Mouse (Mus musculus): ENCODE measurements around the gene Xlr5a.
"Not testable (repeated sequence)": the region's sequence is repeated elsewhere in the genome, so short reads cannot be mapped to it uniquely, and the experiment has no call there.

Gene Xlr5a

DNA sequence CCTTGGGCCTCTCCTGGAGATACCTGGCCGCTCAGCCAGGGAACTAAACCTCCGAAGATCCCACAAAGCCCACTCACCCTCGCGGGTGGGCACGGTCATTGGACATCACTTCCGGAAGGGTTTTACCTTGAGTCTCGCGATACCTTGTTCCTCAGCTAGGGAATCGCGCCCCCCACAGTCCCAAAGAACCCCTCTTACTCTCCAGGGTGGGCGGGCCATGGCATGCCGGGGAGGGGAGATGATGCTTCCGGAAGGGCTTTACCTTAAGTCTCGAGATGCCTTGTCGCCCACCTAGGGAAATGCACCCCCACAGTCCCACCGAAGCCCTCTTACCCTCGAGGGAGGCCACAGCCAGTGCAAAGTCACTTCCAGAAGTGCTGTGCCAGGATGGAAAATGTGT, at the start of gene Xlr5a, which contains the start of gene Xlr5c:
Xlr5a (minus strand) TSS at position 101 of the 400 bp plus-strand sequence.
Xlr5c (minus strand) TSS at position 101 of the 400 bp plus-strand sequence.
- DNase-seq (ENCODE audit: low read depth): not testable (repeated sequence)

DNA sequence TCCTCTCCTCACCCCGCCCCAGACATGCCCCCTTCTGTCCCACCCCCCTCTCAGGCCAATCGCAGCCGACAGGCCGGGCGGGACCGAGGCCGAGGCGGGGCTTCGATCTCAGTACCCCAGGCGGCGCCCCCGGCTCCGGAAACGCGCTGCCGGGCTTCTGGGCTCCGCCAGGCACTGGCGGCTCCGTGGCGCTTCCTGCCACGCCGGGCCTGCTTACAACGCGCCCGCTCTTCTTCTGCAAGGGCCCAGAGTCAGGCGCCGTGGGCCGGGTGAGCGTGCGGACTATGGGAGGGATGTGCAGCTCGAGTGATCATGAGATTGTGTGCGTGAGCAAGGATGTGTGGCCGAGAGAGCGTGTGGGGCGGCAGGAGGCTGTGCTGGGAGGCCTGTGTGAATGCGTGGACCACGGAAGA, 49.7 kb upstream of the Xlr5a start, which contains the start of gene Zfp275:
Zfp275 (plus strand) TSS at position 139 of the 413 bp plus-strand sequence.
- no peak for DNase-seq (ENCODE audit: low read depth)

DNA sequence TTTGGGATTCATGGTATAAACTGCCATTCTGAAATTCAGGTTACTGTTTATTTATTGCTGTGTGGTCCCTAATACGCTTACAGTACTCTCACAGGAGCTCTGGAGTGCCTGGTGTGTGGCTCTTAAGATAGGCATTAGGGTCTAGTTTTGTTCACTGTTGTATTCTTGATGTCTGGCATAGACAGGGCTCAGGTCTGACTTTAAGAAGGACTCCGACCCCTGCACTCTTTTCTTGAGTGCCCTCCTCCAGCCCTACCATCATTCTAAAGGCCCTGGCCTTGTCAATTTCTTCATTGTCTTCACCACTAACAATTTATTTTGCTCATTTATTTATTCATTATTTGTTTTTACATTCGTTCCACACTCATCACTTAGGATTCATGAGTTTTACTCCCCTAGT, 49.3 kb upstream of the Xlr5a start:
- no peak for DNase-seq (ENCODE audit: low read depth)

DNA sequence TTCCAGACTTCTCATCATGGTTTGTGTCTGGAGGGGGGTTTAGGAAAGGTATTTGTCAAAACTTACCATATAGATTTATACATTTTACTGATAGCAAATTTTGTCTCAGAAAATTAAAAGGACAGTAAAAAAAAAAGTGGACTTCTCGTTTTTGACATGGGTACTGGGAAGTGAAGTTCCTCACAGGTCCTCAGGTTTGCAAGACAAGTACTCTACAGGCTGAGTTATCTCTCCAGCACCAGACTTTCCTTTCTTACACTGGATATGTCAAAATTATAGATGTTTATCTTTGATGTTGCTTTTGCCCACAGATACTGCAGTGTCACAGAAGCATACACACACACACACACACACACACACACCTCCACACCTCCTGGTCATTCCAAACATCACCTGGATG, 48.7 kb upstream of the Xlr5a start:
- DNase-seq (ENCODE audit: low read depth): no peak

DNA sequence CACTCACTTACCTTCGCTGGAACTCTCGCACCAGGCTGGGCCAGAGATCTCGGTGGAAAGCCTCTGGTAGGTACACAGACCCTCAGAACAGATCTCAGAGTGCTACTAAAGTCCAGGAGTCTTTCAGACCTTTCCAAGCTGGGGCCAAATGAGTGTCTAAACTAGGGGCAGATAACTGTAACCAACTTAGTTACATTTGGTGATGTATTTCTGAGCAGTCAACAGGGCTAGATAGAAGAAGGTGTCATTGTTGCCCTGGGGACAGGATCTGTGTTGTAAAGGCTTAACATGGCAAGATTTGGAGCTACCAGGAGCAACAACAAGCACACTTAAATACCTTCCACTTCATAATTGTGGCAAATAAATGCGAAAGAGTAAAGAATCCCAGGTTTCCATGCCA, 44.0 kb upstream of the Xlr5a start, which contains the start of gene Gm45015:
Gm45015 (minus strand) TSS at position 101 of the 400 bp plus-strand sequence.
- no peak for DNase-seq (ENCODE audit: low read depth)

DNA sequence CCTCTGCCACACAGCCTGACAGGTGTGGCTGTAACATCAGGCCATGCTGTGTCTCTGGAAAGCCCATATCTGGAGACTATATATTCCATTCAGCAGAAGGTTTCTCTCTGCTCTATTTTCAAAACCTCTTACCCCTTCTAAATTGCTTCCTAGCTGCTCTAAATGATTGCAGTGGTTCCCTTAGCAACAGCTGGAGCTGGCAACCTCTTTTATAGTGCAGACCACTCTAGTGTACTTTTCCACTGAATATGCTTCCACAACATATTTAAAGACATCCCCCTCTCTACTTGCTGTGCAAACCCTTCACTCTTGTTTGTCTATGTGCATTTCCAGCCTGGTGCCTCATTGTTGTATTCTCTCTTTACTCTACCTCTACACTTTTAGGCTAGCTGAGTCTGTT, 40.8 kb upstream of the Xlr5a start:
- no peak for DNase-seq (ENCODE audit: low read depth)

DNA sequence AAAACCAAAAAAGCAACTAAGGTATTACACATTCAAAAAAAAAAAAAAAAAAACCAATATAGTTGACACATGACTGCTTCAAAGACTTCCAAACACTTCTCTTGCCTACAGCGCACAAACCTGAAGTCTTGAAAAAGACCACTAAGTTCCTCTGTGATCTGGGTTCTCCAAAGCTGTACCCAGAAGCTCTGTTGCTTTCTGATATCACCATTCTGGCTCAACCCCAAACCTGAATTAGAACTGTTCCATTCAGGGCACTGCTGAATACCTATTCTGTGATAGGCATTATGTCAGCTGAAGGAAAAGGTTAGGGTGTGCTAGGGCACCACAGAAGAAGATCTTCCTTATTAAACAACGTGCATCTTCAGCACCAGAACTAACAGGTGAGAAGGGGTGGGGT, 34.4 kb upstream of the Xlr5a start:
- DNase-seq (ENCODE audit: low read depth): no peak

DNA sequence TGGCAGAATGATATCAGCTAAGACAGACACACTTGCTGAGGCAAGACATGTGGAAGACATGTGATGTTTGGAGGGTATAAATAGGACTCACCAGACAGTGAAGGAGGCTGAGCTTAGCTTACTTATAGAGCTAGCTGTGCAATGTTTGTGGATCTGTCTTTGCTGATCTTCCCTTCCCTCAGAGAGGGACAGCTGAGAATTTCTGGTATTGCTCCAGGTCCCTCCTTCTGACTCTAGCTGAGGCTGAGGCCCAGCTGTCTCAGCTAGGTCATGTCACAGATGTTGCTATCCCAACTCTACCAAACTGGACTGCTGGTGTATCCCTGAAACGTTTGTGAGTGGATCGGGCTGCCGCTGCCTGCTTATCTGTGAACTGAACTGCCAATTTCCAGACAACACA, 28.3 kb upstream of the Xlr5a start:
- no peak for DNase-seq (ENCODE audit: low read depth)

DNA sequence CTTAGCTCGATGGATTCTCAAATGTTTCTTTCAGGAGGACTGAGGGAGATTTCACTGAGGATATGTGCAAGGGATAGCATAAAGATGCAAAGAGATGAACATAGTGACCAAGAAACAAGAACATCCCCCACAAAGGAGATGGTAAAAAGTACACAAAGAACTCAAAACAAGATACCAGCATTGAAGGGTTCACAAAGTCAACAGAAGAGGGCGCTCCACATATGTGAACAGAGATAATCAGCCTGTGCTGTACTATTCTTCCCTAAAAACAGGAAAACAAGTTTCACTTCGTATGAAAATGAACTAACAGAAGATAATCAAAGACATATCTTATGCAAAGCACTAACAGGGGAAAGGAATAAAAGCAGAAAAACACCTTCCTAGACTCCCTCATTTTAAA, 19.7 kb upstream of the Xlr5a start:
- DNase-seq (ENCODE audit: low read depth): peak; percentile 33

DNA sequence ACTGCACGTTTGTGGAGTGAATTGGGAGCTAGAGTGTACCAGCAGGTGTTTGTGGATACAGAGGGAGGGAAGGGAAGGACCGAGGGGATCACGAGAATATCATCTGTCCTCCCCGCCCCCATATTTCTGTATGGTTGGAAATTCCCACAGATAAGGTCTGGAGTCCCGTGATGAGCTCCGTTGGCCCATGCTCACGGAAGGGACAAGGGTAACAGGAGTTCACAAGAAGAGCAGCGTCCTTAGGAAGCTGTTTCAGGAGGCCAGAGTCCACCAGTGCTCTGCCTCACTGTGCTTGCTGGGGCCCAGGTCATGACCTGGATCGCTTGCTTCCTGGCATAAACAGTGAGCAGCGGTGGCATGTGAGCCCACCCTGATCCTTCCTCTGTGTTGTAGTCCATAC, 3.0 kb upstream of the Xlr5a start:
- not testable (repeated sequence) for DNase-seq (ENCODE audit: low read depth)

DNA sequence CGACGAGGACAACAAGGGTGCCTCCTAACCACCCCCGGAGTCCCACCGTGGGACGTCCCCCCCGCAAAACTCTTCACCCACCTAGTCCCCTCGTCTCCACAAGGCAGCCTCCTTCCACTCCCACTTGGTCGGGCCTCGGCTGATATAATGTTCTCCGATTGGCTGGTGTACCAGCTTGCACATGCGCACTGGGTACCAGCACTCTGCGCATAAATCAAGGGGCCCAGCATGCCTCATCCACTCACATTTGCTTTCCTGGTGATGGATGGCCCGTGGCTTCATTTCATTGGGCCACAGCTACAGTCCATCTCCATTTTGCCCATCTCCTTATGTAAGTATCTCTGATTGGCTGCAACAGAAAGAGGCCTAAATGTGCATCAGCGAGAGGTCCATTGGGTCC, 27.5 kb downstream of the Xlr5a start, which contains the start of gene Xlr3c:
Xlr3c (minus strand) TSS at position 121 of the 400 bp plus-strand sequence.
- DNase-seq (ENCODE audit: low read depth): not testable (repeated sequence)

DNA sequence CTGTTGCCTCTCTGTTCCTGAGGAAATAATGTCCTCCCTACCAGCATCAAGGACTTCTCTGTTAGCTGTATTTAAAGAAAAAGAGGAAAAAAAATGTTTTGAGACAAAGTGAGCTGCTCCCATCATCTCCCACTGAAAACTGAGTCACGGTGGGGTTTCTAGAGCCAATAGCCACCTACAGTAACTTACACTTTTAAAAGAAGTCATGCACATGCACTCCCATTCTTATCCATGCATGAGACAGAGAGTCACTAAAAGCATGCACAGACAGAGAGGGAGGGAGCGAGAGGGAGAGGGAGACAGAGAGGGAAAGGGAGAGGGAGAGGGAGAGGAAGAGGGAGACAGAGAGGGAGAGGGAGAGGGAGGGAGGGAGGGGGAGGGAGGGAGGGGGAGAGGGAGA, 30.3 kb downstream of the Xlr5a start:
- not testable (repeated sequence) for DNase-seq (ENCODE audit: low read depth)

DNA sequence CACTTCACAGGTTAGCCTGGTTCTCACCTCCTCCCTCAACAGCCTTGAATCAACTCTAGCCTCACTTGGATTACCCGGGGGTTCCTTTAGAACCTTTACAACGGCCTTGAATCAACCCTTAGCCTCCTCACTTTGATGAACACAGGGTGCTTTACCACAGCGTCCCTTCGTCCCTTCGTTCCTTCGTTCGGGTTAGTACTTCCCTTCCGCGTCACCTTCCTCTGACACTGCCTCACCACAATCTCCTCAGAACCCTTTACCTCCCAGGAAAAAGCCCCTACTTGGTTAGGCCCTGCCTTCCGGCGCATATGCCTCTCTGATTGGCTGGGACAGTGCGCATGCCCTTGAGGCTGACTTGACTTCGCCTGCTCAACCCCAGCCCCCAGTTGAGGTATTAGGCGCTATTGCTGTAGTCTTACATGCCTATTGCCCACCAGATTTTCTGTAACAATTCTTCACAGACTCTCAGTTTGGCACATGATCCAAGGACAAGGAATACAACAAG, 49.9 kb downstream of the Xlr5a start, which contains the start of gene Xlr4c:
Xlr4c (minus strand) TSS at position 310 of the 505 bp plus-strand sequence.
- DNase-seq (ENCODE audit: low read depth): not testable (repeated sequence)

DNA sequence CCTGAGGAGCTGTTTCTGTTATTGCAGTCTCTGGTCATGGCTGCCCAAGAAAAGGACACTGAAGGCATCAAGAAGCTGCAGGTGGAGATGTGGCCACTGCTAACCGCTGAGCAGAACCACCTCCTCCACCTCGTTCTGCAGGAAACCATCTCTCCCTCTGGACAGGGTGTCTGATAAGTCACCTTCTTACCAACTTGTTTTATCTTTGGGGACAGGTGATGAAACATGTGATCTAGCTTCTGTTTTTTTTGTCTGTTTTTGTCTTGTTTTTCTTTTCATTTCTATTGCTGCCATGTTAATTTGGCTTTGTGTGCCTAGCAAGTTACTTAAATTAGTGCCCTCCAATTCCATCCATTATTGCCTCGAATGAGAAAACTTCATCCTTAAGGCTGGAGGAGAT, 63.5 kb downstream of the Xlr5a start:
- no peak for DNase-seq (ENCODE audit: low read depth)

DNA sequence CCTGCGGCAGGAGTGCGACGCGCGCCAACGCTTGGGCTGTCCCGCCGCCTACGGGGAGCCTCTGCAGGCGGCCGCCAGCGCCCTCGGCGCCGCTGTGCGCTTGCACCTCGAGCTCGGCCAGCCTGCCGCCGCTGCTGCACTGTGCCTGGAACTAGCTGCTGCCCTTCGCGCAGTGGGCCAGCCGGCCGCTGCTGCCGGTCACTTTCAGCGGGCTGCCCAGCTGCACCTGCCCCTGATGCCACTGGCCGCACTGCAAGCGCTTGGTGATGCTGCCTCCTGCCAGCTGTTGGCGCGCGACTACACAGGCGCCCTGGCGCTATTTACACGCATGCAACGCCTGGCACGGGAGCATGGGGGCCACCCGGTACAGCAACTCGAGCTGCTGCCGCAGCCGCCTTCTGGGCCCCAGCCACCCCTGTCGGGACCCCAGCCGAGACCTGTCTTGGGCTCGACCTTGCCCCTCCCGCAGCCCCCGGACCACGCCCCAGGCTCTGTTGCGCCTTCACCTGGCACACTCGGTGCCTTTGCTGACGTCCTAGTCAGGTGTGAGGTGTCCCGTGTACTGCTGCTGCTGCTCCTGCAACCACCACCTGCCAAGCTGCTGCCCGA, 64.1 kb downstream of the Xlr5a start:
- no peak for DNase-seq (ENCODE audit: low read depth)

DNA sequence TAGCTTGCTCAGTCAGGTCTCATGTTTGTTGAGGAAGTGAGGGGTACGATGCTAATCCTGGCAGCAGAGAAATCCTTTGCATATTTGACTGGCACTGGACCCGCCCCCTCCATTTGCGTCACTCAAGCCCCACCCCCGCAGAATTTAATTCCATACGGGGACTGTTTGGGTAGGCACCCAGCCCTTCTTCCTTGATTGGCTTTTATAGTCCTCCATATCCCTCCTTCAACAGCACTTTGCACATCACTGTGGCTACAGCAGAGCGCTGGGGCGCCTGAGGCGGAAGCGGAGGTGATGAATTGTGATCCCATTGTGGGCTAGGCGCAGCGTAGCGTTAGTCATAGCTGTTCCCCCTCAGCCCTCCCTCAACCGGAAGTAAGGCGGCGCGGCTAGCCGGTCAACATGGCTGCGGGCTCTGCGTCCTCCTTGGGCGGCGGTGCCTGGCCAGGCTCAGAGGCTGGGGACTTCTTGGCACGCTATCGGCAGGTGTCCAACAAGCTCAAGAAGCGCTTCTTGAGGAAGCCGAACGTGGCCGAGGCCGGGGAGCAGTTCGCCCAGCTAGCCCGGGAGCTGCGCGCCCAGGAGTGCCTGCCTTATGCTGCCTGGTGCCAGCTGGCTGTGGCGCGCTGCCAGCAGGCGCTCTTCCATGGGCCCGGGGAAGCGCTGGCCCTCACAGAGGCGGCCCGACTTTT, 64.7 kb downstream of the Xlr5a start, which contains the start of gene F8a:
F8a (plus strand) TSS at position 378 of the 692 bp plus-strand sequence.
- peak; percentile 53 for DNase-seq (ENCODE audit: low read depth)

DNA sequence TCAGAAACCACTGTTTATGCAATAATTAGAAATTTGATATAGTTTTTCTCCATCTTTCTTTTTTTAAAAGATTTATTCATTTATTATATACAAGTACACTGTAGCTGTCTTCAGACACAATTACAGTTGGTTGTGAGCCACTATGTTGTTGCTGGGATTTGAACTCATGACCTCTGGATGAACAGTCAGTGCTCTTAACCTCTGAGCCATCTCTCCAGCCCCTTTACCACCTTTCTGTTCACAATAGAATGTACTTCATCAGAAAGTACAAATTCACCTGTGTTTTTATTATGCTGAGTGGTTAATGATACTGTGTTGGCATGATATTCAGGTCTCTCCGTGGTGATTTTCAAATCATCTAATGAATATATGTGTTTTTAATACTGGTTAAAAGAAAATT, 67.4 kb downstream of the Xlr5a start:
- DNase-seq (ENCODE audit: low read depth): no peak

DNA sequence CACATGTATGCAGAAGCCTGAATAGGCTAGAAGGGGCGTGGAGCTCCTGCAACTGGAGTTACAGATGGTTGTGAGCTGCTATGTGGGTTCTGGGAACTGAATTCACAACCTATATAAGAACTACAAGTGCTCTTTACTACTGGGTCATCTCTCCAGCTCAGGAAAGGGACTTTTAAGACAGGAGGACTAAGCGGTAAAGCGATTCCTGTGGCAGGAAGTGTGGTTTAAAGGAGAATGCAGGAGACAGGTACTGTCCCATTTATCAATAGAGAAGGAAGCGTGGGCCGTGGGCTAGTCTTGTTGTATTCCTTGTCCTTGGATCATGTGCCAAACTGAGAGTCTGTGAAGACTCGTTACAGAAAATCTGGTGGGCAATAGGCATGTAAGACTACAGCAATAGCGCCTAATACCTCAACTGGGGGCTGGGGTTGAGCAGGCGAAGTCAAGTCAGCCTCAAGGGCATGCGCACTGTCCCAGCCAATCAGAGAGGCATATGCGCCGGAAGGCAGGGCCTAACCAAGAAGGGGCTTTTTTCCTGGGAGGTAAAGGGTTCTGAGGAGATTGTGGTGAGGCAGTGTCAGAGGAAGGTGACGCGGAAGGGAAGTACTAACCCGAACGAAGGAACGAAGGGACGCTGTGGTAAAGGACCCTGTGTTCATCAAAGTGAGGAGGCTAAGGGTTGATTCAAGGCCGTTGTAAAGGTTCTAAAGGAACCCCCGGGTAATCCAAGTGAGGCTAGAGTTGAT, 78.8 kb downstream of the Xlr5a start, which contains the start of gene Xlr4b:
Xlr4b (plus strand) TSS at position 515 of the 746 bp plus-strand sequence.
- DNase-seq (ENCODE audit: low read depth): not testable (repeated sequence)

DNA sequence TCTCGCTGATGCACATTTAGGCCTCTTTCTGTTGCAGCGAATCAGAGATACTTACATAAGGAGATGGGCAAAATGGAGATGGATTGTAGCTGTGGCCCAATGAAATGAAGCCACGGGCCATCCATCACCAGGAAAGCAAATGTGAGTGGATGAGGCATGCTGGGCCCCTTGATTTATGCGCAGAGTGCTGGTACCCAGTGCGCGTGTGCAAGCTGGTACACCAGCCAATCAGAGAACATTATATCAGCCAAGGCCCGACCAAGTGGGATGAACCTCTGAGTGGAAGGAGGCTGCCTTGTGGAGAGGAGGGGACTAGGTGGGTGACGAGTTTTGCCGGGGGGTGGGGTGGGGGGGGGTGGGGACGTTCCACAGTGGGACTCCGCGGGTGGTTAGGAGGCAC, 100.8 kb downstream of the Xlr5a start, which contains the start of gene Xlr3b:
Xlr3b (plus strand) TSS at position 274 of the 400 bp plus-strand sequence.
- DNase-seq (ENCODE audit: low read depth): not testable (repeated sequence)

DNA sequence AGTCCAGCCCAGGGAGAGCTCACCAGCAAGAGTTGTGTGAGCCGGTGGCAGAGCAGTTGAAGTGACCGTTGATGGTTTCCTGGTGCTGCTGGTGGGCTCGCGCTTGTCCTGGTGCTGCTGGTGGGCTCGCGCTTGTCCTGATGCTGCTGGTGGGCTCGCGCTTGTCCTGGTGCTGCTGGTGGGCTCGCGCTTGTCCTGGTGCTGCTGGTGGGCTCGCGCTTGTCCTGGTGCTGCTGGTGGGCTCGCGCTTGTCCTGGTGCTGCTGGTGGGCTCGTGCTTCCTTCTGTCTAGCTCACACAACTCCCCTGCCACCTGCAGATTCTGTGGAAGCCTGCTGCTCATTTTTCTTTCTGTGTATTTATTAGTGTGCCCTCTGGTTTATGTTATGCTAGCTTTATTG, 115.9 kb downstream of the Xlr5a start, which contains the start of gene Spin2d:
Spin2d (minus strand) TSS at position 101 of the 400 bp plus-strand sequence.
- not testable (repeated sequence) for DNase-seq (ENCODE audit: low read depth)

DNA sequence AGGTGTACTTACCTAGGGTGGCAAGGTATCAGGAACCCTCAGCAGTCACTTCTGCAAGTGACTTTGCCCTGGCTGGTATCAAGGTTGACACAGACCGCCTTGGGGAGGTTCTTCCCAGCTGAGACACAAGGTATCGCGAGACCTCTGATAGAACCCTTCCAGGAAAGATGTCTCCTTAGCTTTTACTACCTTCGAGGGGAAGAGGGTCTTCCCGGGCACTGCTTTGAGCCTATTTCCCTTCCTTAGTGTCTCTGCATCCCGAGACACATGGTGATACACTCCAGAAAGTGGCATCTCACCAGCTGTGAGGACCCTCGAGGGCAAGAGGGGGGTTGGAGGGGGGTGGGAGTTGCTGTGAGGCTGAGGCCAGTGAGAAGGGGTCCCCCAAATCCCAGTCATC, 143.4 kb downstream of the Xlr5a start, which contains the start of gene DXBay18:
DXBay18 (minus strand) TSS at position 101 of the 400 bp plus-strand sequence.
- DNase-seq (ENCODE audit: low read depth): not testable (repeated sequence)

DNA sequence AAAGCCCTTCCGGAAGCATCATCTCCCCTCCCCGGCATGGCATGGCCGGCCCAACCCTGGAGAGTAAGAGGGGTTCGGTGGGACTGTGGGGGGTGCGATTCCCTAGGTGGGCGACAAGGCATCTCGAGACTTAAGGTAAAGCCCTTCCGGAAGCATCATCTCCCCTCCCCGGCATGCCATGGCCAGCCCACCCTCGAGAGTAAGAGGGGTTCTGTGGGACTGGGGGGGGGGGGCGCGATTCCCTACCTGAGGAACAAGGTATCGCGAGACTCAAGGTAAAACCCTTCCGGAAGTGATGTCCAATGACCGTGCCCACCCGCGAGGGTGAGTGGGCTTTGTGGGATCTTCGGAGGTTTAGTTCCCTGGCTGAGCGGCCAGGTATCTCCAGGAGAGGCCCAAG, 144.3 kb downstream of the Xlr5a start, which contains the start of gene Xlr5b:
Xlr5b (plus strand) TSS at position 301 of the 400 bp plus-strand sequence.
- not testable (repeated sequence) for DNase-seq (ENCODE audit: low read depth)

All from c-Kit-positive CD71-negative TER-119-negative erythroid progenitor cells, embryonic 14.5 days (primary cell).